Mouse (Mus musculus) mouse embryonic stem cell (cell line): ENCODE measurements around the gene Anapc1.

Source experiments
- in situ Hi-C, 2 experiments: fragments of 300-500 bp; cut with MboI; formaldehyde crosslinking; loops; 1 replicate in 1 of 2; 3 replicates in 1 of 2; pipeline ENCODE4 v1.14.3; 2019 to 2020; ENCODE audit warnings: low sequenced_read_pairs in 2 of 2, low pct_unique_long_range_greater_than_20kb in 1 of 2, mixed read lengths in 1 of 2; ENCODE audit not compliant: unreplicated experiment in 1 of 2

Gene Anapc1

DNA sequence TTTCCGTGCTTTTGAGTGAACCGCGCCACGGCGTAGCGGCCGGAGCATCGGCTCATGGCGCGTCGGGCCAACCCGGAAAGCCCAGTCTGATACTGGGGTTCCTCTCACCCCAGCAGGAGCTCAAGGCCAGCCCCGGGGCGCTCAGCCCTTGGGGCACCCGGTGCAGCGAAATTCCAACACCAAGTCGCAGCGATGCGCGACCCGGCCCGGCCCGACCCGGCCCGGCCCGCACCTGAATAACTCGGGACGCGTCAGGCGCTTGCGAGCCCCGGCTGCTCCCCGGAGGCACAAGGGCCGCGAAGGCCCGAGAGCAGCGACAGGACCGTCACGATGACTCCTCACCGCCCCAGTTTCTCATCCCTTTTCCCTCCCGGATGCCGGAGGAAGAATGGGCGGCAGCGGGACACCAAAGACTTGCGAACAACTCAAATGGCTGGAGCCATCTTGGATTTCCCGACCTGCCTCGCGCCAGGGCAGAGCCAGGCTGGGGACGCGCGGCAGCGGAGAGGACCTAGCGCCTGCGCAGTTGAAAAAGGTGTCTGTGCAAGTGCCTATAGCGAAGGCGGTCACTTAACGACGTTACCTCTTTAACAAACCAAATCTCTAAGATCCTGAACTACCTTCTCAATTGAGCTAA lies at the start of gene Anapc1:
TSS of gene Anapc1 (minus strand) at position 471 of the 637 bp plus-strand sequence.
- in situ Hi-C loops = loop anchor here in 1 of 2 experiments (25.0 kb wide), 1 partner anchor 375 kb away; the partner anchor contains the start of gene Ttl

DNA sequence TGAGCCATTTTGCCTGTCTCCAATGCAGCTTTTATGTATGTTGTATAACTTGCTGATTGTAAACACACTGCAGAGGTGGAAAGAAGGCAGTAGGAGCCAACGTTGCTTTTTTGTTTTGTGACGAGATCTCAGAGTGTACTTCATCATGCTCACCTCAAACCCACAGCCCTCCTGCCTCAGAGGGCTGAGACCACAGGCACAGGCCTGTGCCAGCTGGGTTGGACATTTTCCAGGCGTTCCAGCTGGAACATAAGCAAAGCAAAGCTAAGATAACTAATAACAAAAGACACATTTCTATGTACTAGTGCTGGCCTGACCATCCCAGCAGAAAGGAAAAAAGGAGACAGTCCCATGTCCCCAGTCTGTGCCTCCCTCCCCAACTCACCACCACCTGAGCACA lies 47.9 kb upstream of the Anapc1 start:
- in situ Hi-C loops = no loop called here

DNA sequence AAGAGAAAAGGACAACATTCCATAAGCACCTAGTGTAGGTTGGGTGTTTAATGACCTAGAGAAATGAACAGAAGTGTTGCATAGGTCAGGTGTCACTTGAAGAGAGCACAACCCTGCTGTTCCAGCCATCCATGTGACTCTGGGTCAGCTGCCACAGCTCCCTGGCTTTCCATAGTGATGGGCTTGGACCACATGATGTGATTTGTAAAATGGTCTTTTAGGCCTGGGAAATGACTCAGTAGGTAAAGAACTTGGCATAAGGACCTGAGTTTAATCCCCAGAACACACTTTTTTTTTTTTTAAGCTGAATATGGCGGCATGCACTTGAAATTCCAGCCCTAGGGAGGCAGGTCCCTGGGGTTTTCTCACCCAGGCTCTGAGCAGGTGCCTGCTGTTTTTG lies 44.8 kb upstream of the Anapc1 start:
- in situ Hi-C loops = no loop called here

DNA sequence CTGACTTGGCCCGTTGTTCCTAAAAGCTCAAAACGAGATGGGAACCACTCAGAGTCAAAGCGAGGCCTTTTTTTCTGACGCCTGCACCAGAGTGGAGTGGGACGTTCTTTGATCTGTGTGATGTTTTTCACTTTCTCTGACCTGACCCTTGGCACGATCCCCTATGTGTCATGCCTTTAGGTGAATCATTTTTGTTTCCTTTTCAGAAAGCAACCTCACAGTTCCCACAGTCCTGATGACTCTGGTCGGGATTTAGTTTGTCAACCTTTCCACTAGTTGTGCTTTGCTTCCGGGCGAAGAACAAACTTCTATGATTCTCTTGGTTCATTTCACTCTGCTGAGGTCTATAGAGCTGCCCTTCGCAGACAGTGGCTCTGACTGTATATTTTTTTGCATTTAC lies 44.3 kb upstream of the Anapc1 start:
- in situ Hi-C loops = no loop called here

DNA sequence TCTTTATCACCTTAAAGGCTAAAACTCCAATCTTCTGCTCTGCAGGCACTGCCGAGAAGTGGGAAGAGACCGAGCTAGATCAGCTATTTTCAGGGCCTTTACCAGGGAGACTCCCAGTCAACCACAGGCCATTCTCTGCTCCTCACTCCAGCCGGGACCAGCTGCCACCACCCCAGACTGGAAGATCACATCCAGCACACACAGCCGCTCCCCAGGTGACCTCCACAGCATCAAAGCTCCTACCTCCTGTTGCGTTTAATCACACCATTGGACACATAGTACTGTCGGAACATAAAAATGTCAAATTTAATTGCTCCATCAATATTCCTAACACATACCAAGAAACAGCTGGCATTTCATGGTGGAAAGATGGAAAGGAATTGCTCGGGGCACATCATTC lies 42.0 kb upstream of the Anapc1 start:
- in situ Hi-C loops = no loop called here

- in situ Hi-C loops = no loop called here
Measured at GRCm38 (mm10) chr2:128728066-128728465, 40.9 kb upstream of the Anapc1 start.

DNA sequence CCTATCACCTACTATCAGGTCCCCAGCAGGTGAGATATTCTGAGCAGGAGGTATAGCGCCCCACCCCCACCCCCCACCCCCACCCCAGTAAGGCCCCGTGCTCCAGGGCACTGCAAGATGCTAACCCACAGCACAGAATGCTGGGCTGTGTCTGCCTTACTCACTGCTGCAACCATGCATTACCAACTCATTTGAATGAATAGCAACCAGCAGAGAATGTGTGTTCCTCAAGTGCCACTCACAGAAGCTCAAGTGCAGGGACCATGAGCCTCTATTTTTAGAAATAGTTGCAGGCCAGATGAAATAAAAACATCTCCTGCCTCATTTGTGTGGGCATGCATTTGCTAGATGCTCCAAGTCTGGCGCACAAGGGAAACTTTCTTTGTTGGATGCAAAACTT lies 40.4 kb upstream of the Anapc1 start:
- in situ Hi-C loops = no loop called here

- in situ Hi-C loops = no loop called here
Measured at GRCm38 (mm10) chr2:128726626-128727025, 39.4 kb upstream of the Anapc1 start.

- in situ Hi-C loops = no loop called here
Measured at GRCm38 (mm10) chr2:128726067-128726466, 38.9 kb upstream of the Anapc1 start.

GRCm38 (mm10) chr2:128722106-128722710 lies 35.0 kb upstream of the Anapc1 start:
- in situ Hi-C loops = no loop called here

- in situ Hi-C loops = no loop called here
Measured at GRCm38 (mm10) chr2:128719380-128719779, 32.2 kb upstream of the Anapc1 start.

- in situ Hi-C loops = no loop called here
Measured at GRCm38 (mm10) chr2:128715979-128716378, 28.8 kb upstream of the Anapc1 start.

DNA sequence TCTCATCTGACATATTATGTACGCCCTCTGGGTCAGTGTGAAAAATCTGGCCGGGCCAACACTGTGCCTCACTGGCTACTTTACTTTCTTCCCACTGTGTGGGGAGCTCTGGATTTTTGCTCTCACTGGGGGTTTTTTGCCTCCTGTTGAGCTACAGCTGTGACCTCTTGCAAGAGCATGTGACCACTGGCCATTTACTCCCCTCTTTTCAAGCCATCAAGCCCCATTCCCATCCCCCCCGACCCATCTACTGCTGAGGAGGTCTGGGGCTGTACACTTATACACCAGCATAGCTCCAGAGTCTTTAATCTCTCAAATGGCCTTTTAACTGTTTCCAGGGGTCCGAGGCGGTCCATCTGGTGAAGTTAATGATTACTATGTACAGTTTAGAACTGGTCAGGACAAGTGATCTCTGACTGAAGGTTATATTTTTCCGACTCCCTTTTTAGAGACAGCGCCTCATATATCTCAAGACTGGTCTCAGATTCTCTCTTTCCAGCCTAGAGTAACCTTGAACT lies 27.6 kb upstream of the Anapc1 start:
- in situ Hi-C loops = no loop called here

DNA sequence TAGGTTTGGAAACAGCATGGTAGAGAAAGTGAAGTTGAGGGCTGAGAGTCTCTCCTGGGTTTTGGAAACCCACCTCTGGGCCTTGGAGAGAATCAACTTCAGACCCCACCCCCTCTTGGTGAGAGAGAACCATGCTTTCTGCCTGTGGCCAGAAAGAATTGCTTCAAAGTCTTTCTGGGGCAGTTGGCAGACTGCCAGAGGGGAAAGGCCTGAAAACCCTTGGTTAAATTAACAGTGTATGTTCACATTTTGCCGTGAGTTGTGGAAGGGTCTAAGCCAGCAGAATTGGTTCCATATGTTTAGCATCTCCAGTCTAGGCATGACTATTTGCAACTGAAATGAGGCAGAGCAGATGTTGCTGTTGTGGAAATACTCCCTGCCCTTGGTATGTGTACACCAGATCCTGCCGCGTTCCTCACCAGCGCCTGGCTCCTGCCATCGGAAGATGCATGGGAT lies 26.4 kb upstream of the Anapc1 start:
- in situ Hi-C loops = no loop called here

DNA sequence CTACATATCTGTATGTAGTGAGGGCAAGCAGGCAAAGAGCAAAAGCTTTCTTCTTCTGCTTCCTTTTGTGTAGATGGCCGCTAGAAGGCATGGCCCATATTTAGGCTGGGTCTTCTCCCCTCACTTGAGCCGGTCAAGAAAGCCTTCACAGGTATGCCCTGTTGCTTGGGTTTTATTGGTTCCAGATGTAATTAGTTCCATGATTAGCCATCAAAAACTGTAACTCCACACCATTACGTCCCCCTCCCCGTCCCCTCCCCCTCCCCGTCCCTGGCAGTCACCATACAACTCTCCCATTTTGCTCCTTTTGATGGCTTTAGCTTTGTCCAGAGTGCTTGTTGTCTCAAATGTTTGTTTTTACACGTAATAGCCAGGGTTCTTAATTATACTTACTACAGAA lies 25.7 kb upstream of the Anapc1 start:
- in situ Hi-C loops = no loop called here

DNA sequence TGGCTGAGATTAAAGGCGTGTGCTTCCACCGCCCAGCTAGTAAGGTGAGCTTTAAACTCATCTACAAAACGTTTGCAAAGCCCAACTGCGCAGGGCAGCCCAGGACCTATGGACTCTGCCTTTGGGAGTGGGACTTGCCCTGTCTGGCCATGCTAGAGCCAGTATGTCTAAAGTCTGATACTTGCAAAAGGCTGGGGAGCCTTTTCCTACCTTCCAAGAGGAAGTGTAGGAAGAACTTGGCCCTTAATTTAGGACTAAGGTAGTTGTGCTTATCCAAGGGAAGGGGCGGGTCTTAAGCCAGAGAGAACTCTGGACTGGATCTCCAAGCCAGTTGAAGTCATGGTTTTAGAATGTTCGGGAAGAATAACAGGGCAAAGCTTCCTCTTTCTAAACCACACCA lies 23.4 kb upstream of the Anapc1 start:
- in situ Hi-C loops = no loop called here

DNA sequence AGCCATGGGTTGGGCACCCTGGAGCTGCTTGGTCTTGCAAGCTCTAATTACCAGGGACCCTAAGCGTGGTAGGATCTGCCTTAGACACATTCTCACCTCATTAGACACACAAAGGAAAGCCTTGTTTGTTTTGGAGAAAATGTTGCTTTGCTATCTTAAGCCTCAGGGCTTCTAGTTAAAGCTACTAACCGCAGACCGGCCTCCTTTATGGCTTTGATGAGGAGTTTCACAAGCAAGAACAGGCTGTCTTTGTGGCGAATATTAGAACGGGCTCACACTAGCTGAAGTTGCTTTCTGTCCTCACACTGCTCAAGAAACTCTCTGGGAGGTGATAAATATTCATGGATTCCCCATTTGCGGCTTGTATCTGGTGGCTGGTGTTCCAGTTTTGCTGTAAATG lies 22.1 kb upstream of the Anapc1 start:
- in situ Hi-C loops = no loop called here

DNA sequence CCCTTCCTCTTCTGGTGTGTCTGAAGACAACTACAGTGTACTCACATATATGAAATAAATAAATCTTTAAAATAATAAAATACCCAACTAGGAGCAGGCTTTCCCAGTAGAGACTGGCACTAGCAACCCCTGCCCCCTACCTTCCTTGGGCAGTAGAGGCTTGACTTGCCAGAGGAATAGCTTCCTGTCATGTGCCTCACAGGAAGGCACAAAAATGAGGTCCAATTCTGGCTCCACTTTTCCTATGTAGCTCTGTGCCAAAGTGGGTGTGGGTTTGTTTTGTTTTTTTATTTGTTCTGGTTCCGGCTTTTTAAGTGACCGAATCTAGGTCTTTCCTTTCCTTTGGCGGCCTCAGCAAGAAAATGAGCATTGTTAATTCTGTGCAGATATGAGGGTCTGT lies 17.3 kb upstream of the Anapc1 start:
- in situ Hi-C loops = no loop called here

GRCm38 (mm10) chr2:128699201-128699885 lies 12.2 kb upstream of the Anapc1 start:
- in situ Hi-C loops = loop anchor here (5.0 to 25.0 kb wide), 3 partner anchors 118 to 363 kb away; partner anchors contain the start of genes Tmem87b (in 2 of the 2) and Ttl (in 1 of the 2)
